Mouse (Mus musculus) E14TG2a.4 (cell line): ENCODE measurements at regions not wholly inside any gene's neighbourhood (a gene's known extent, or its start where the extent isn't known, plus 50 kb on each side); places are given as distances from the start of the nearest gene placed in this dataset.

Experiments
- H3K27me3 ChIP-seq: 2 replicates; pipeline ENCODE4 v1.6.1; 2014; ENCODE audit warnings: low read length, control low read depth; ENCODE audit not compliant: insufficient read depth
- H3K36me3 ChIP-seq: 2 replicates; pipeline ENCODE4 v1.6.1; 2014; ENCODE audit warnings: low read length, control low read depth; ENCODE audit not compliant: insufficient read depth
- H3K4me1 ChIP-seq: replicated peaks from 2 replicates; pipeline ENCODE4 v1.6.1; 2014; ENCODE audit warnings: low read depth, low read length, control low read depth
- H3K4me3 ChIP-seq: replicated peaks from 2 replicates; pipeline ENCODE4 v1.5.1; 2014; ENCODE audit warnings: mild to moderate bottlenecking, low read length
- H3K9me3 ChIP-seq: 2 replicates; pipeline ENCODE4 v1.6.1; 2014; ENCODE audit warnings: low read length, control low read depth
- CTCF ChIP-seq: conservative IDR thresholded peaks from 2 replicates; pipeline ENCODE4 v1.5.1; 2014; ENCODE audit warnings: low read length
- NANOG ChIP-seq: IDR thresholded peaks from 2 replicates; pipeline ENCODE4 v1.6.1; 2014; ENCODE audit warnings: borderline replicate concordance, low read length, mixed read lengths
- POU5F1 ChIP-seq: IDR thresholded peaks from 2 replicates; pipeline ENCODE4 v1.6.1; 2014; ENCODE audit warnings: low read length, borderline replicate concordance

DNA sequence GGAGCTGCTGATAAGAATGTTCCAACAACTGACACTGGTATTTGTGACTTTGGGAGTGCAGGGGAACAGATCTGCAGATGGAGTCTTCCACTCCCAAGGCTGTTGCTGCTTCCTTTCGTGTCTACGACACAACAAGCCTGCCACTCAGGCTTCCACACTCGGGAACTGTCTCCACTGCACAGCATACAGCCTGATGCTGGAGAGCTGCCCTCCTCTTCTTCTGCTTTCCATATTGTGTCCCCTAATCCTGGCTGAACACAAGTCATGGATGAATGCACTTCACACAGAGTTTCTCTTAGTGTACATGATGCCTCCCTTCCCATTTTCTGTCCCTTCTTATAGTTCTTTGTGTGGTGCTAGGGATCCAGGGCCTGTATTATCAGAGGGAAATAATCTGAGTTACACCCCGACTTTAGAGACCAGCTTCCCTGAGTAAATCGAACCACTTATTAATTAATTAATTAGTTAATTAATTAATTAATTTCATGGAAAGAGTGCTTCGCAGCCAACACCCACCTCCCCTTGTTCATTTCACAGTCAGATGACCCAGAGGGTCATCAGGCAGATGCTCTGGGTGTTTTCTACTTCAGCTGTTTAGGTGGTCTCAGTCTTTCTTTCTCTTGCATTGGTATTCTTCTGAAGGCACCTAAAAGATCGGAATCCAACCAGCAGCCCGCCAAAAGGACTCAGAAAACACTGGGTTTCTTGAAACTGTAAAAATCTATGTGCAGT lies 357.8 kb upstream of the Mmadhc start:
- Histone ChIP-seq H3K36me3 (no peaks in the 10 kb centered on the region), H3K9me3 (no peaks in the 10 kb centered on the region), H3K4me1 (no peaks in the 10 kb centered on the region), H3K27me3 (no peaks in the 10 kb centered on the region), H3K4me3 (no peak overlapping the region)
- TF ChIP-seq NANOG (no peak), POU5F1 (no peak), CTCF (no peak)

DNA sequence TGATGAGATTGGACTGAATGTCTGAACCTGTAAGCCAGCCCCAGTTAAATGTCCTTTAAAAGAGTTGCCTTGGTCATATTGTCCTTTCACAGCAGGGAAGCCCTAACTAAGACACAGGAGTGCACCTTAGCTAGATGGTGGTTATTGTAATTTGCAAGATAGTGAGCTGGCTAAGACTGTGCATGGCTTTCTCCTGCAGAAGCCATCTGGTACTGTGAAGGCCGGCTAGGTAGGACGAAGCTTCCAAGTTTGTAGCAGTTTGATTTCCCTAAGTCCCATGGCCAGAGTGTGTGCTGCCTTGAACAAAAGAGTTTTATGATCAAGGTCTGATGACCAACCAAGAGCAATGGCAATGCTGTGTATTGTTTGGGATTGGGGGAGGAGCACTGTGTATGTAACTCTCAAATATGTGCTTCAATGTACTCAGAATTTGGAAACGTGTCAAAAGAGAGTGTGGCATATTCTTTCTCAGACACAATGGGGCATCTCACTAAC lies 356.6 kb upstream of the Mmadhc start:
- no peaks in the 10 kb centered on the region for H3K27me3 ChIP-seq
- no peak overlapping the region for H3K4me3 ChIP-seq
- no peaks in the 10 kb centered on the region for H3K9me3 ChIP-seq
- H3K4me1 ChIP-seq, result no peaks in the 10 kb centered on the region
- no peaks in the 10 kb centered on the region for H3K36me3 ChIP-seq
- TF ChIP-seq POU5F1, result no peak
- TF ChIP-seq CTCF, result no peak
- no peak for TF ChIP-seq NANOG

DNA sequence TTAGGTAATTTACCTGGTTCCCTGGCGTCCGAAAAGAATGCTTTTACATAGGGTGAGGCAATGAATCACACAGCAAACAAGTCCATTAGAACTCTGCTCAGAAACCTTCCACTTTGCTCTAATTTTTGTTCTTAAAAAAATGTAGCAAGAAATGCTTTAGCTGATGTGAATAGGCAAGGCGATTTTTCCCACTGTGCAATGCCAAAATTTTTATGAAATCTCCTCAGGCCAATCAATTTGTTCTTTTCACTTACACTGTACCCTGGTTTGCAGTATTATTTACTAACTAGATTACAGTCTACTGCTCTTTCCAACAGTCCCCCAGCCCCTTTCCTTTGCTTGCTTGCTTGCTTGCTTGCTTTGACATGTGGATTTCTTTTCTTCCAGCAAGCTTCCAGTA lies 353.1 kb upstream of the Mmadhc start:
- TF ChIP-seq POU5F1 (no peak), NANOG (no peak), CTCF (no peak)
- Histone ChIP-seq H3K36me3 (no peaks in the 10 kb centered on the region), H3K4me1 (no peaks in the 10 kb centered on the region), H3K27me3 (no peaks in the 10 kb centered on the region), H3K9me3 (no peaks in the 10 kb centered on the region), H3K4me3 (no peak overlapping the region)

DNA sequence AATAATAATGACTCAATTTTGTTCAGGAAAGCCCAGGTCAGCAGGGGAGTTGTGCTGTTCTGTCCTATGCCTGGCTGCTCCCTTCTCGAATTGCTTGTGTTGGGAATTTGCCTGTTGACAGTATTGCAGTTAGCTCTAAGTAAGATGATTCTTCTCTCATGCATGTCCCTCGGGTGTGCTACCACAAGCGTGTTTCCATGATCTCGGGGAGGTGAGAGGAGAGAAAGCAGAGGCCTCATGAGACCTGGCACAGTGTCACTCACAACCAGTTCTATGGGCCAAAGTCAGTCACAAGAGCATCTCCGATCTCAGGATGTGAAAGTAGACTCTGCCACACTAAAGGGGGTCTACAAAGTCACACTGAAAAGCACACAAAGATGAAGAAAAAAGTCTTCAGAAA lies 346.6 kb upstream of the Mmadhc start:
- Histone ChIP-seq H3K36me3 (no peaks in the 10 kb centered on the region), H3K4me3 (no peak overlapping the region), H3K27me3 (no peaks in the 10 kb centered on the region), H3K9me3 (no peaks in the 10 kb centered on the region), H3K4me1 (no peaks in the 10 kb centered on the region)
- TF ChIP-seq POU5F1, result no peak
- no peak for TF ChIP-seq NANOG
- no peak for TF ChIP-seq CTCF

DNA sequence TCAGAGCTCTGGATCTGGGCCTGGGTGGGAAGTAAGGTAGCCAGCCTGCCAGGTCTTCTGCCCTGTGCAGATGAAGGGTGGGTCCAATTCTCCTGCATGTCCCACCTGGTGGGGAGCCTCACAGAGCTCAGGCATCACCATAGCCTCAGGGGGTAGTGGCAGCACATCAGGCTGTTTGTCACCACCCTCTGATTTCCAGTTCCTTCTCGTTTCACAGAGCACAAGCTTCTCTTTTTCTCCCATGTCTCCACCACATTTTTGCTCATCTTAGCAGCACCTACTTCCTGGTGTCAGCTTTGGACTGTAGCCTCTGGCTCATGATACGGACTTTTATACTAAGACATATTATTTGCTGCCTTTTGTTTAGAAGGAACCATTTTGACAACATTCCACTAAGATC lies 345.6 kb upstream of the Mmadhc start:
- Histone ChIP-seq H3K27me3 (no peaks in the 10 kb centered on the region), H3K9me3 (no peaks in the 10 kb centered on the region), H3K4me3 (no peak overlapping the region), H3K4me1 (no peaks in the 10 kb centered on the region), H3K36me3 (no peaks in the 10 kb centered on the region)
- TF ChIP-seq NANOG, result no peak
- no peak for TF ChIP-seq POU5F1
- no peak for TF ChIP-seq CTCF

DNA sequence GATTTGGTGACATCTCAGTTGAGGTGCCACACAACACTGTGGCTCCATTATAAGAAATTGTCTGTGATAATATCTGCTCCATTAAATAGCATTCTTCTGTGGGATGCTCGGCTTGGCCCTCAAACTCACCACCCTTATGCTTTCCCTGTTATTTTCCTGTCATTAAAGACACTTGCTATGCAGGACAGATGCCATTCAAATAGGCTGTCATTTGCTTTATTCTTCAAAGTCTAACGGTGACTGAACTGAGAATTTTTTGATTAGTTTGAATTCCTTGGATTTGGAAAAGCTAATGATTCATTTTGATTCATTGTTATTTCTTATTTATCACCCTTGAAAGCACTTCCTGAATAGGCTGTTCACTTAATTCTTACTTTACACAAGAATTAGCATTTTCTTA lies 339.3 kb upstream of the Mmadhc start:
- H3K4me1 ChIP-seq, result no peaks in the 10 kb centered on the region
- no peaks in the 10 kb centered on the region for H3K27me3 ChIP-seq
- no peaks in the 10 kb centered on the region for H3K36me3 ChIP-seq
- no peaks in the 10 kb centered on the region for H3K9me3 ChIP-seq
- H3K4me3 ChIP-seq, result no peak overlapping the region
- TF ChIP-seq NANOG, result no peak
- TF ChIP-seq POU5F1, result no peak
- no peak for TF ChIP-seq CTCF

DNA sequence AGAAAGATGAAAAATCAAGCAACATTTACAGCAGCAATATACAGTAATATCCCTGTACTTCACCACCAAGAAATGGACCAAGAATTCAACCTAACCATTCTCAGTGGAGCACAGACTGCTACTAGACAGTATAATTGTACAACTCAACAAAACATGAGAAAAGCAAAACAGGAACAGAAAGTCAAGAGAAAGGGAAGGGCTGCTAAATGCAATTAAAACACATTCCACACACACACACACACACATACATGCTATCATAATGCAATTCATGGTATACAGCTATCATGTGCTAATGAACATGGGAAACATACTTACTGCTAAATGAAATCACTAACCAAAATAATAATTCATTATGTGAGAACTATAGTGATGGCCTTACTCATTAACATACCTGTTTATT lies 335.2 kb upstream of the Mmadhc start:
- H3K9me3 ChIP-seq, result no peaks in the 10 kb centered on the region
- H3K36me3 ChIP-seq, result no peaks in the 10 kb centered on the region
- H3K4me3 ChIP-seq, result no peak overlapping the region
- no peaks in the 10 kb centered on the region for H3K4me1 ChIP-seq
- no peaks in the 10 kb centered on the region for H3K27me3 ChIP-seq
- TF ChIP-seq CTCF (no peak), POU5F1 (no peak), NANOG (no peak)

DNA sequence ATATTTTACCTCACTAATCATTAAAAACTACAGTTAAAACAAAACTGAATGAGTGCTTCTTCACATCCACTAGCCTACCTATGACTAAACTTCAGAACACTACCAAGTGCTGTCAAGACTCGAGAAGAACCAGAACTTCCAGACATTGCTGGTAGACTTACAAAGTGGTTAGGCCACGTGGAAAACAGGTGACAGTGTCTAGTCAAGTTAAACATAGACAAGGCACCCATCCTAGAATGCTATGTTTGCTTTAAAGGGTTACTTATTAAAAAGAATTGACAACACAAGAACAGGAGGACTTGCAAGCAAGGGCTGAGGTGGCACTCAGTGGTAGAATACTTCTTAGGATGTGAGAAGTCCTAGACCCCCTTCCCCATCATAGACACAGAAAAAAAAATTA lies 330.9 kb upstream of the Mmadhc start:
- TF ChIP-seq NANOG, result no peak
- TF ChIP-seq CTCF, result no peak
- TF ChIP-seq POU5F1, result no peak

DNA sequence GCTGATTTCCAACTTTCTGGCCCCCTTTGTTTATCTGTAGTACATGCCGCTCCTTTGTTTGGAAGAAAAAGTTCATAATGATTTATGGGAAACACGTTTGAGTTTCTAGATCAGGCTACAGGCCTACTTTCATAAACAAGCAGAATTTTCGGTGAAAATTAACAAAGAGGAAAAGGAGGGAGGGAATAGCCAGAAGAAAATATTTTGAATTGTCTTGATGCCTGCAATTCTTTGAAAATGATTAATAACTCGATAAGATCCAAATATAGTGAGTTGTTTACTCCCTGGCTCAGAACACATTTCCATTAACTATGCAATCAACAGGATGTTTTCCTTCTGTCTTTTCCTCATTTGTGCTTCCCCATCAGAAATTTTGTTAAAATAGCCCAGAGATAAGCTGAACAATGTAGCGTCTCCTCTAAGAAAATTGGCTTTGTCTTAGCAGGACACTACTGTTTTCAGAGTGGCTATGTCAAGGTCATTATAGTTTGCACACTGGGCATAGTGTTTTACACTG lies 328.7 kb upstream of the Mmadhc start:
- Histone ChIP-seq H3K4me3 (no peak overlapping the region), H3K9me3 (no peaks in the 10 kb centered on the region), H3K36me3 (no peaks in the 10 kb centered on the region), H3K27me3 (no peaks in the 10 kb centered on the region), H3K4me1 (no peaks in the 10 kb centered on the region)
- TF ChIP-seq CTCF (no peak), POU5F1 (no peak), NANOG (no peak)

More for the DNA sequence above, 330.9 kb upstream of the Mmadhc start:
- Histone ChIP-seq H3K4me1 (no peaks in the 10 kb centered on the region), H3K36me3 (no peaks in the 10 kb centered on the region), H3K27me3 (no peaks in the 10 kb centered on the region), H3K4me3 (no peak overlapping the region), H3K9me3 (no peaks in the 10 kb centered on the region)

DNA sequence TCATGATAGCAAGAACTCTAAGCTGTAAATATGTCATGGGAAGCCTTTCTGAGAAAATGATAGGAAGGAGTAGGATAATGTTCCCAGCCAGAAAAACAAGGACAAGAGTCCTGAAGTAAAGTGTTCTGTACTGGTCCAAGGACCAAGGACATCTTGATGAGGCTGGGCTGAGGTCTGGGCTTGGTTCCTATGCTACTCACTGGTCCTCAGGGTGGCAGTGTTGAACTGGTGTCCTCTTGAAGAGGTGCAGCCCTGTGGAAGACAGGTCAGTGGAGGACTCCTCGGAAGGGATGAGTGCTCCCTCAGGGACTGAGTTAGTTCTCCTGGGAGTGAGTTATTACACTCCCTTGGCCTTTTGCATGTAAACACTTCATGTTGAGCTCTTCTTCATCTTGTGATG lies 312.5 kb upstream of the Mmadhc start:
- Histone ChIP-seq H3K36me3 (no peaks in the 10 kb centered on the region), H3K4me3 (no peak overlapping the region), H3K9me3 (no peaks in the 10 kb centered on the region), H3K27me3 (no peaks in the 10 kb centered on the region), H3K4me1 (no peaks in the 10 kb centered on the region)
- TF ChIP-seq POU5F1, result no peak
- TF ChIP-seq CTCF, result no peak
- no peak for TF ChIP-seq NANOG
